ENCODE assay signal across 9 mouse cellular contexts in genomic region chr13:23732156-23732804, GRCm38 (mm10). TPM values are rescaled to one million over a fixed set of nuclear protein-coding genes. Genes with fewer than 3 reads are reported as not detected.
DNase-seq lines count a peak whose midpoint lies in the region; ATAC-seq and TF ChIP-seq lines count a peak whose summit lies in the region.
"Had no signal": no experiment of that assay in that cellular context is flagged by ENCODE, and none has a peak within 500 bp of the region (broad histone marks: within the 10 kb centered on the region; RNA-seq: fewer than 3 reads in every experiment).

No protein-coding gene starts in this region.

- peak; percentile 59 to 64; a peak in 2 of 4 replicates for ATAC-seq in hematopoietic stem cell, adult 5-6 weeks (replicated peaks in 1 of 2; ENCODE audit: insufficient read depth in 1 of 2, low FRiP score in 2 of 2, low TSS enrichment in 1 of 2, low read depth in 1 of 2, poor library complexity in 2 of 2, severe bottlenecking in 2 of 2)

- peak; percentile 92 for TF ChIP-seq CTCF in layer of hippocampus, adult 2 months (conservative IDR thresholded peaks at IDR 0.05)

- H3K4me3 ChIP-seq in layer of hippocampus, adult 2 months, result no peak overlapping the region
- H3K4me3 ChIP-seq: heart, embryonic 15.5 days had no signal

- DNase-seq in cerebellum, adult 18-20 months, result peak; percentile 33 to 40
- no peak for DNase-seq in cerebellum, adult 11 months
- DNase-seq in layer of hippocampus, adult 2 months (ENCODE audit: low spot score in 2 of 2), result no peak
- DNase-seq in layer of hippocampus, adult 9-10 months (ENCODE audit: low spot score), result no peak
- peak; percentile 52 for DNase-seq in MN1 (ENCODE audit: low spot score)
- DNase-seq in skeletal muscle tissue, adult 2 months (ENCODE audit: low read depth, low spot score), result peak; percentile 28
- no peak for DNase-seq in layer of hippocampus, postnatal 25 days (ENCODE audit: extremely low spot score in 1 of 2, low spot score in 1 of 2)

- H3K27ac ChIP-seq in layer of hippocampus, adult 2 months, result no peak overlapping the region
- H3K27ac ChIP-seq: heart, embryonic 15.5 days had no signal

RNA-seq across cellular contexts. Expression of gene Hist1h1c, which starts 6.3 kb away (rescaled TPM):
- total RNA-seq in layer of hippocampus, adult 2 months (2021), result 10 to 100 TPM; 59.1 to 68.1 TPM
- total RNA-seq in hematopoietic stem cell, adult 5-6 weeks (2017), result 345 and 598 TPM in 2 replicates
- 10 to 100 TPM; 53.2 to 69.4 TPM for total RNA-seq in layer of hippocampus, postnatal 25 days (2021)

RNA-seq across cellular contexts. Expression of gene Hist1h3c, which starts 13.1 kb away (rescaled TPM):
- 1 to 10 TPM; 3.6 to 5.9 TPM for total RNA-seq in layer of hippocampus, adult 2 months (2021)
- total RNA-seq in hematopoietic stem cell, adult 5-6 weeks (2017), result 240 and 585 TPM in 2 replicates
- total RNA-seq in layer of hippocampus, postnatal 25 days (2021), result 1 to 10 TPM; 4.6 to 6.0 TPM

RNA-seq across cellular contexts. Expression of gene Hist1h2bb, which starts 14.3 kb away (rescaled TPM):
- 10 to 100 TPM; 23.0 to 24.7 TPM for total RNA-seq in layer of hippocampus, adult 2 months (2021)
- 2,012 and 2,201 TPM in 2 replicates for total RNA-seq in hematopoietic stem cell, adult 5-6 weeks (2017)
- total RNA-seq in layer of hippocampus, postnatal 25 days (2021), result 10 to 100 TPM; 20.1 to 33.5 TPM

RNA-seq across cellular contexts. Expression of gene Hist1h2ab, which starts 18.6 kb away (rescaled TPM):
- 10 to 100 TPM; 24.4 to 27.3 TPM for total RNA-seq in layer of hippocampus, adult 2 months (2021)
- total RNA-seq in hematopoietic stem cell, adult 5-6 weeks (2017), result 1,198 and 1,437 TPM in 2 replicates
- total RNA-seq in layer of hippocampus, postnatal 25 days (2021), result 10 to 100 TPM; 24.8 to 42.0 TPM

RNA-seq across cellular contexts. Expression of gene Hist1h3b, which starts 19.8 kb away (rescaled TPM):
- 10 to 100 TPM; 13.6 to 15.0 TPM for total RNA-seq in layer of hippocampus, adult 2 months (2021)
- total RNA-seq in hematopoietic stem cell, adult 5-6 weeks (2017), result 224 and 348 TPM in 2 replicates
- total RNA-seq in layer of hippocampus, postnatal 25 days (2021), result 10 to 100 TPM; 12.3 to 22.8 TPM

Comparison
In these comparisons a context has a peak if more than half of its experiments do, and no peak if none do; other contexts are left out.
1. DNase-seq: peak in cerebellum, adult 18-20 months (2 of 2), MN1 (single experiment) and skeletal muscle tissue, adult 2 months (single experiment); none in cerebellum, adult 11 months (single experiment), layer of hippocampus, adult 2 months (0 of 2), layer of hippocampus, adult 9-10 months (single experiment) and layer of hippocampus, postnatal 25 days (0 of 2).
2. RNA of gene Hist1h3c, which starts 13.1 kb away (total RNA-seq): 240 to 585 TPM in hematopoietic stem cell, adult 5-6 weeks; 4.6 to 6.0 TPM in layer of hippocampus, postnatal 25 days and 3.6 to 5.9 TPM in layer of hippocampus, adult 2 months; every median in the first group is over 10 times any median in the second.
3. RNA of gene Hist1h2bb, which starts 14.3 kb away (total RNA-seq): 2,012 to 2,201 TPM in hematopoietic stem cell, adult 5-6 weeks; 20.1 to 33.5 TPM in layer of hippocampus, postnatal 25 days and 23.0 to 24.7 TPM in layer of hippocampus, adult 2 months; every median in the first group is over 10 times any median in the second.